Mouse (Mus musculus) forelimb bud, embryonic 11.5 days (tissue): Measurements from ENCODE around the gene Myo16.

Experiments
- DNase-seq: peaks from one replicate; pipeline ENCODE4 v3.0.0-alpha.2; 2012; ENCODE audit warnings: low read depth, low spot score

The Myo16 gene

DNA sequence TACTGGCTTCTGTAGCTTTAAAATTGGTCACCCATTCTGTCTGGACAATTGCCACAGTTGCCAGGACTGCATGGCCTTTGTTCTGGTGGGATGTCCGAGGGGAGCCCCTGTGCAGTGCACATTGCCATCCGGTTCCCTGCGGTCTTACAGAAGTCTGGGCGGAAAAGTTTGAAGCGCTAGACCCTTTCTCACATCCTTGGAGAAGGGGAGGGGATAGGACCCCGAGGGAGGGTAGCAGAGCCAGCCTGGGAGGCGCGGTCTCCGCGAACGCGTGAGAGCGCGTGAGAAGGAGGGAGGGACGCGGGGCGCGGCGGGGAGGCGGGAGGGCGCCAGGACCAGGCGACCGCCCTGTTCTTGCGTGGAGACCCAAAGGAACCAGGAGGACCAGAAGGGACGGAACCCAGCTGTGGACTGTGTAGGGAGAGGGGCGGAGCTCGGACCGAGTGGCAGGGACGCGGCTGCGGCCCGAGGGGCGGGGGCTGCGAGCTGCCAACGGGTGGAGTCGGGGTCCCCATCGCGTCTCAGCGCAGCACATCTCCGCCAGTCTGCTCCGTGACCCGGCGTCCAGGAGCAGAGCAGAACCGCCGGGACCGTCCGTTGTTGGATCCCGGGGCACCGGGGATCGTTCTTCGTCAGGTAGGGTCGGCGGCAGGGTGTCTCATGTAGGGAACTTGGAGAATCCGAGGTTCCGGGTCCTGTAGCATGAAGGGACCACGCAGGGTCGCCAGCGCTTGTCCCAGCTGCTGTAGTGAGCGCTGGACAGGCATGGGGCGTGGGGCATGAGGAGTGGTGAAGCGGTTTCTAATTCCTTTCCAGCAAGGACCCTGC lies at the start of gene Myo16:
Myo16 (plus strand) TSS at position 301 of the 828 bp plus-strand sequence.
- peak; percentile 38 for DNase-seq

GRCm38 (mm10) chr8:10108516-10109271 lies 45.0 kb upstream of the Myo16 start:
- DNase-seq: no peak

- no peak for DNase-seq
Observed at GRCm38 (mm10) chr8:10122749-10123148, 31.0 kb upstream of the Myo16 start.

- DNase-seq: no peak
Observed at GRCm38 (mm10) chr8:10123412-10123811, 30.3 kb upstream of the Myo16 start.

DNA sequence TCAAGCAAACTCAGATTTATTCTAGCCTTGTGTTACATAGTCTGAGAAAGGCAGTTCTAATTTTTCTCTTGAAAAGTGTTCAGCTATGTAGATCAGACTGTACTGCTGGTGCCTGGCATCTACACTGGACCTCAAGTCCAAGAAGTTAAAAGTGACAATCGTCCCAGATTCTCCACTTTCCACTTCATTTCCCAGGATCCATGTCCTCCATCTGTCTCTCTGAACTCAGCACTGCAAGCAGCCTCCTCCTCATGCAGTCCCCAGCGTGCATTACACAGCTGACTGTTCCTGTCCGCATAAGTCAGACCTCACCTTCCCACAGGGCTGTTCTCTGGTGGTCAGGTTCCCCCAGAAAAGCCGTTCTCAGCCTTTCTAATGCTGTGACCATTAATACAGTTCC lies 28.0 kb upstream of the Myo16 start:
- no peak for DNase-seq

DNA sequence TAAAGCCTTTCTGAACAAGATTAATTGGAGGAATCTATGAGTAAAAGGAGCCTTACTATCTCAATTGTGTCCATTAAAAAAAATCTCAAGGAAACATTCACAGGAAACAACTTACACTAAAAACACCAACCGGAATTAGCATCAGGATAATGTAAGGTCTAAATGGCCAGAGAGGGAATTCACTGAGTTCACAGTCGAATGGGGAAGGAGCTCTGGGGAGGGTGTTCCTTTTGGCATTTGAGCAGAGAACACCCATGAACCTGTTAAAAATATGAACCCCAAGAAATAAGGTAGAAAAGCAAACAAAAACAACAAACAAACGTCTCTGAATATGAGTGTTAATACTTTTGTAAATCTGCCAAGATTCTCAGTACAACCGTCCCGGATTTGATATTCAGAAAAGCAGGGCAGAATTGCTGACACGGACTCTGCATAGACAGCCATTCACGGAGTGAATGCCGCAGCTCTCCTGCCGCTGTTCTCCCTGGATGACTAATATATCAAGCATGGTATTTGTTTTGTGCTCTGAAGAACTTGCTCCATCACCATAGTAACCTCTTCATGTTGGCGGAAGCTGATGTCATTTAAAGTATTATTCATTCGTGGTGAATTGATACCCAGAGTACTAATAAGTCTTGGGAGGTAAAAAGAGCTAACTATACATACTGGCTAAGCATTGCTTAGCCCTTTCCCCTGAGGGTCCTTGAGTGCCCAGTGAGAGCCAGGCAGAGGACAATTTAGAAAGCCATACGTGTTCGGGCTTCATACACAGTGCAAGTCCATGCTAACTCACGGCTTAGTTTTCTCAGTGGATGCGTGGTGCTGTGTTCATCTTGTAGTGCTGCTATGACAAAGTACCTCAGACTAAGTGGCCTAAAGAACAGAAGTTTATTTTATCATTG lies 22.9 kb upstream of the Myo16 start:
- no peak for DNase-seq

- no peak for DNase-seq
Observed at GRCm38 (mm10) chr8:10139536-10139935, 14.2 kb upstream of the Myo16 start.

DNA sequence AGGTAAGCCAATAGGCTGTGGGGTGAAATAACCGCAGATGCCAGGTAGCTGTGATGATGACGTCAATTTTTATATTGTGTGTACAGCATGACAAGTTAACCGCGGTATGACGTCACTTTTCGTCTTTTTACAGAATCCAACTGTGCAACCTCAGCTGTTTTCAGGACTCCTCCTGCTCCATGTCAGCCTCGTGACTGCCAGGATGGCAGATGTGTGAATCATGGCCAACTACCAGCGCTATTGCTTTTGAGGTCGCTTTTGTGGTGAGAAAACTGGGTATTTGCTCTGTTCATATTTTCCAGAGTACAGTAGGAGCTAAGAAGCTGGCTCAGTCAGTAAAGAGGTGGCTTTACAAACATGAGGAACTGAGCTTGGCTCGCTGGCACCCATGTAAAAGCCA lies 9.8 kb upstream of the Myo16 start:
- no peak for DNase-seq

DNA sequence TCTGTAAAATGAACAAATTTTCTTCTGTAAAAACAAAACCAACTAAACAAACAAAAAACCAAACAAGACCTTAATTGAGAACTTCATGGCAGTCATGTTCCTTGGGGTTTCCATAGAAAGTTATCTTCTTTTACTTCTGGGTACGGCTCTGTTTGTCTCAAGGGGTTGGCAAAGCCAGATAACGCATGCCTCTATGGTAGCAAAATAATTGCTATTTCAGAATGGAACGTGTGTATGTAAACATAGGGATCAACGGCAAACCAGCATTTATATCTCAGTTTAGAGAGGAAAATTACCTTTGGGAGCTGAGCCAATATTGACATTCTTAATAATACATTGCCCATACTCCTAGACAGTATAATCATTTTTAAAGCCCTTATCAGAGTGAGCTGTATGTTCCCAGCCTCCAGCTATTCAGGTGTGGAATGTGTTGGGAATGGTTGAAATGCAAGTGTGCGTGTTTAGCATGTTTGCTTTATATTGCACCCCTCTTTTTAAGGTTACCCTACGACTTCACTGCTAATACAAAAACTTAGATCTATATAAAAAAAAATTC lies 1.9 kb upstream of the Myo16 start:
- no peak for DNase-seq

GRCm38 (mm10) chr8:10154439-10154745 lies 681 bp downstream of the Myo16 start:
- no peak for DNase-seq

DNA sequence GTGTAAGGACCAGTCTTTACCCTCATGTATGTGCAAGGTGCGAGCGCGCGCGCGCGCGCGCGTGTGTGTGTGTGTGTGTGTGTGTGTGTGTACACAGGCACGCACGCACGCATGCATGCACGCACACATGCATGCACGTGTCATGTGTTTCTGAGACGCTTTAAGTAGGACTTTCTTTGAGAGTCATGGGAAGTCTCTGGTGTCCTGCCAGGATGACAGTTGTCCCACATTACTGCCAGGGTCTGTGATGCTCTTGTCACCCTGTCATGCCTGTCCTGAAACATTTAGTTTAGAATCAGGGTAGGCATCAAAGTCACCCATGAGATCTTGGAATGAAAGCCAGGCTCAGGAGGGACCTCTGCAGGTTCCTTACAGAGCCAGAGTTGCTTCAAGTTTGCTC lies 1.4 kb downstream of the Myo16 start:
- DNase-seq: no peak

DNA sequence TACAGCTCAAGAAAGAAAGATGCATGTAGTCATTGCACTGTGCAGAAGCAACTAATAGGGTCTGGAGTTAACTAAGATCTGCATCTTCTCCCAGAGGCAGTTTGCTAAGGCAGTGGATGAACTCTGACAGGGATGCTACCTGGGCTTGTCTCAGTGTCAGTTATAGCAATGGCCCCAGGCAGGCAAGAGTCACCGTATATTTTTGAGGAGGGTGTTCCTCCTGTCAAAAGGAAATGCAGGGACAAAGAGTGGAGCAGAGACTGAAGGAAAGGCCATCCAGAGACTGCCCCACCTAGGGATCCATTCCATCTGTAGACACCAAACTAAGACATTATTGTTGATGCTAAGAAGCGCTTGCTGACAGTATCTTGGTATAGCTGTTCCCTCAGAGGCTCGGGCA lies 7.4 kb downstream of the Myo16 start:
- DNase-seq: no peak

- no peak for DNase-seq
Observed at GRCm38 (mm10) chr8:10164959-10165358, 11.2 kb downstream of the Myo16 start.

DNA sequence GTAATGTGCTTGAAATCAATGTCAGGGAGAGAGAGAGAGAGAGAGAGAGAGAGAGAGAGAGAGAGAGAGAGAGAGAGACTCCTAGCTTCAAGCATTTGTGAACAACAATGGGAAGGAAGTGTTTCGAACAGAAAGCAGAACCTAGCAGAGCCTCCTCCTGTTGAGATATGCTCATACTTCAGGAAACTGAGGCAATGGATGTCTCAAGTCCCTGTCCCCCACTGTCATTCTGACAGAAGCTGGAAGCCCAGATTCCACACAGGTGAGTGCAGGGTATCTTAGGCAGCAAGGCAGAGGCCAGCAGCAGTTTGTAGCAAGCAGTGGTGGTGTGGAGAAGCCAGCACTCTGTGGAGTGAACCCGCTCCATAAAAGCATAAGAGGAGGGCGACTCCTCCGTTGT lies 14.6 kb downstream of the Myo16 start:
- DNase-seq: no peak

DNA sequence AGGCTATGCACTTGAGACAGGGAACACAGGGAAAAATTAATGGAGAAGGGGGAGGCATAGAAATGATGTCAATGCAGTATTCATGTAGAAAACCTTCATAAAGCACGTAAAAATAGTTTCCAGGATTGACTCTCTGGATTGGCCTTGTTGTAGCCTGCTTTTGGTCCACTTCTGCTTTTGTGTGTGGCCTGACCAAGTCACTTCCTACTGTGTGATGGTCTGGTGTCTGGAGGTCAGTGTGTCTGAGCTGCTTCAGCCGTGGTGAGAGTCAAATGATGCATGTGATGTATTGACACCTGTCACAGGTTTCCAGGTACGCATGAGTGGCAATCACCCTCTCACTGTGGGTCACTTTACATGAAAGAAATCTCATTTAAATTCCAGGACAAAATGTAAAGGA lies 16.2 kb downstream of the Myo16 start:
- DNase-seq: no peak

GRCm38 (mm10) chr8:10171321-10171720 lies 17.6 kb downstream of the Myo16 start:
- no peak for DNase-seq

DNA sequence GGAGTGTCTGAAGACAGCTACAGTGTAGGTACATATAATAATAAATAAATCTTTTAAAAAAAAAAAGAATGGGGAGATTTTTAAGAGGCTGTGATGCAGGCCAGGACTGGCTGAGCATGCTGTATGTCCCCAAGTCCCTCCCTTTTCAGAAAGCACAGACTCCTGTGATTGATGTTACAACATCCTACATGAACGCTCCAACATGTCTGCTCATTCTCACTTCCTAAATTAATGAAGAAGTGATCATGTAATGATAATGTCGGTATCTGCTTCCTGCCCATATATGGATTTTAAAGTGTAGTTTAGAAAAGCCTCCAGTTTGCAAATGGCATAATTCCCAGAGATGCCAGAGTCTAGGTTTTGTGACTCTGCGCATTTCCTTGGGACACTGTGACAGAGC lies 18.6 kb downstream of the Myo16 start:
- no peak for DNase-seq

- no peak for DNase-seq
Observed at GRCm38 (mm10) chr8:10173033-10173747, 19.5 kb downstream of the Myo16 start.

GRCm38 (mm10) chr8:10174201-10174840 lies 20.6 kb downstream of the Myo16 start:
- no peak for DNase-seq

DNA sequence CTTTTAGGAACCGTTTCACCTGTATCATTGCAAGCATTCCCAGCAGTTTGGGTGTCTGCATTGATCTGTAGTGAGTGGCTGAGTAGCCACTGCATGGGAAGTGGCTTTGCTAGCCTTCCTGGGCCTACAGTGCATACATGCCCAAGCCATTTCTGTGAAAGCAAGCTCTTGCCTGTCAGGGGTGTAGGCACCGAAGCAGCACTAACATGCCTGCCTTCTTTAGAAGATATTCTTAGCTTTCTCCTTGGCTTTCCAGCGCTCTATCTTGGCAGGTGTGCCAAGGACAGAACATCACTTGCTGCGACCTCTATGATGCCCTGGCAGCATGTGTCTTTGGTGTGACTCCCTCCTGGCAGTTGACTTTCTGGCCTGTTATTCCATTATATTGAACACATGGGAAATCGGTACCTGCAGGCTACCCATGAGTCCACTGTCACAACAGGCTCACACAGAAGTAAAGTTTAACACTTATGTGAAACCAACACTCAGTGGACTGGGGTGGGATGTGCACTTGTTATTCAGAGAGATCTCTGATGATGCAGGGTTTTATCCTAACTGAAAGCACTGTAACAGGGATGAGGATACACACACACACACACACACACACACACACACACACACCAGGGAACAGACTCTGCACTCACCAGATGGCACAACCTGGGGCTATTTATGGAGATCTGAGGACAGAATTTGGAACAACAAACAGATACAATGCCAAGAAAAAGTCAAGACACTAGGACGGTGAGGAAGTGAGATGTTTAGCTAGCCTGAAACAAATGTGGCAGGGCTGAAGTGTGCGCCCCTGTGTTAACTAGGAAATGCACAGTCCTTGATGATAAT lies 21.4 kb downstream of the Myo16 start:
- no peak for DNase-seq
